Mouse (Mus musculus): Measurements from ENCODE around the gene Mrpl34. TPM values are rescaled to one million over a fixed set of nuclear protein-coding genes. Genes with fewer than 3 reads are reported as not detected.

The Mrpl34 gene
- total and polyA plus RNA-seq, 3 experiments = 143 to 196 TPM; not detected in 1

DNA sequence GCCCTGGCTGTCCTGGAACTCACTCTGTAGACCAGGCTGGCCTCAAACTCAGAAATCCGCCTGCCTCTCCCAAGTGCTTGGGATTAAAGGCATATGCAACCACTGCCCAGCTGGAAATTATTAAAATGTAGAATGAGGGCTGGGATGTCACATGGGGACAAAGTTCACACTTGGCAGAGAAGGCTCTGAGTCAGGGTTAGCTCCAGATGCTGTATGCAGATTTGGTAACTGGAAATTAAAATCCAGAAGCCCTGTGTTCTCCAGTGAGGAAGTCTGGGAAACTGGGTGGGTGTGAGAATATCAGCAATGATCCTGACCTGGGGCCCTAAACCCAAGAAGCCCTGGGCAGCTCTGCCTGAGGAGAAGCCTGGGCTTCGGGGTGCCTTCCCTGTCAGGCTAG is 44.6 kb downstream of the Mrpl34 start:
- Histone ChIP-seq H3K79me2 (ENCODE audit: control insufficient read depth, insufficient read depth, low read length, poor library complexity) (peaks cover 3% of the 10 kb centered on the region), H3K27ac (ENCODE audit: control insufficient read depth, low read depth, low read length) (no peak overlapping the region), H3K4me1 (ENCODE audit: control insufficient read depth in 1 of 2, insufficient read depth in 2 of 2, low read length in 2 of 2) (peaks cover 2 to 19% of the 10 kb centered on the region in 2 experiments; a peak in 3 of 4 replicates), H3K9ac (ENCODE audit: control insufficient read depth, low read depth, low read length, poor library complexity, severe bottlenecking) (no peak overlapping the region), H3K9me3 (replicated peaks; ENCODE audit: insufficient read depth, low read length) (no peaks in the 10 kb centered on the region), H3K27me3 (ENCODE audit: control insufficient read depth in 1 of 2, insufficient read depth in 2 of 2, low read length in 2 of 2) (no peaks in the 10 kb centered on the region), H3K36me3 (ENCODE audit: control insufficient read depth in 1 of 2, insufficient read depth in 2 of 2, low read length in 2 of 2) (peaks cover 0 to 3% of the 10 kb centered on the region in 2 experiments; a peak in 1 of 4 replicates), H3K4me3 (ENCODE audit: control insufficient read depth in 1 of 2, insufficient read depth in 1 of 2, low read depth in 2 of 2, low read length in 2 of 2) (no peak overlapping the region)
- no peak for DNase-seq (ENCODE audit: low read depth, low spot score)
- no peak for TF ChIP-seq POLR2AphosphoS5 (IDR thresholded peaks at IDR 0.05; ENCODE audit: borderline replicate concordance, low read depth, low read length)
- no peak for TF ChIP-seq MEF2A (IDR thresholded peaks at IDR 0.05; ENCODE audit: extremely low read depth, insufficient replicate concordance, low read depth, low read length, poor library complexity, severe bottlenecking)
- TF ChIP-seq MYC (IDR thresholded peaks at IDR 0.05; ENCODE audit: low read depth, low read length) = no peak
- no peak for TF ChIP-seq SMC3 (IDR thresholded peaks at IDR 0.05; ENCODE audit: low read depth, low read length)
- no peak for TF ChIP-seq ZKSCAN1 (IDR thresholded peaks at IDR 0.05; ENCODE audit: low read depth, low read length)
- TF ChIP-seq ZC3H11A (IDR thresholded peaks at IDR 0.05; ENCODE audit: low read depth, low read length) = no peak

DNA sequence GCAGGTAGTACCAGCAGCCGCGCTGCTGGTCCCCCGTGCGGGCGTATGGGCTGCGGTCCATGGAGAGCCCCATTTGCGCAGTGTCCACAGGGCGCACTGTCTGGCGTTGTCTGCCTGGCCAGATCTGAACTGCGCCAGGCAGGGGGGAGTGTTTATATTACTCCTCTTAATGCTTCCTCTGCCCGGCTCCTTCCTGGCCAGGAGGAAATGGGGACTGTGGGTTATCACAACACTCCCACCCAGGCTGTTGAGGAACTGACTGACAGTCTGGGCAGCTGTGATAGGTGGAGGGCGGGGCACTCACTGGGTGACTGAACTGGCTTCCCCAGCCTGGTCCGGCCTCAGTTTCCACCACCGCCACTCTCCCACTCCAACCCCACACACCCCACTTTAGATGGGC is 46.9 kb downstream of the Mrpl34 start, which contains the start of gene Plvap:
Gene Plvap (minus strand): TSS at position 109 of the 400 bp plus-strand sequence.
- Histone ChIP-seq H3K9me3 (replicated peaks; ENCODE audit: insufficient read depth, low read length) (no peaks in the 10 kb centered on the region), H3K27ac (ENCODE audit: control insufficient read depth, low read depth, low read length) (peak within 1 kb of the TSS; percentile 62), H3K4me1 (ENCODE audit: control insufficient read depth in 1 of 2, insufficient read depth in 2 of 2, low read length in 2 of 2) (peaks cover 2 to 19% of the 10 kb centered on the region in 2 experiments; a peak in 3 of 4 replicates), H3K36me3 (ENCODE audit: control insufficient read depth in 1 of 2, insufficient read depth in 2 of 2, low read length in 2 of 2) (peaks cover 0 to 3% of the 10 kb centered on the region in 2 experiments; a peak in 1 of 4 replicates), H3K4me3 (ENCODE audit: control insufficient read depth in 1 of 2, insufficient read depth in 1 of 2, low read depth in 2 of 2, low read length in 2 of 2) (peak within 1 kb of the TSS; percentile 11 to 55), H3K27me3 (ENCODE audit: control insufficient read depth in 1 of 2, insufficient read depth in 2 of 2, low read length in 2 of 2) (no peaks in the 10 kb centered on the region), H3K9ac (ENCODE audit: control insufficient read depth, low read depth, low read length, poor library complexity, severe bottlenecking) (peak within 1 kb of the TSS; percentile 66), H3K79me2 (ENCODE audit: control insufficient read depth, insufficient read depth, low read length, poor library complexity) (peaks cover 3% of the 10 kb centered on the region)
- DNase-seq (ENCODE audit: low read depth, low spot score) = peak; percentile 92
- TF ChIP-seq ETS1 (IDR thresholded peaks at IDR 0.05; ENCODE audit: low read depth, low read length) (peak; percentile 20; the same call in 1 of the 2 replicates), ZC3H11A (IDR thresholded peaks at IDR 0.05; ENCODE audit: low read depth, low read length) (no peak), CHD1 (IDR thresholded peaks at IDR 0.05; ENCODE audit: low read depth, low read length) (no peak), ELF1 (IDR thresholded peaks at IDR 0.05; ENCODE audit: low read depth, low read length) (no peak), MAX (IDR thresholded peaks at IDR 0.05; ENCODE audit: low read length) (no peak), SIN3A (IDR thresholded peaks at IDR 0.05; ENCODE audit: low read length) (peak; percentile 71; the same call in 1 of the 2 replicates), GATA1 (IDR thresholded peaks at IDR 0.05; ENCODE audit: low read depth, low read length) (peak; percentile 78), MAFK (IDR thresholded peaks at IDR 0.05; ENCODE audit: borderline replicate concordance, low read depth, low read length) (no peak), TBP (IDR thresholded peaks at IDR 0.05; ENCODE audit: low read depth, low read length) (peak; percentile 45; the same call in 1 of the 2 replicates), KAT2A (conservative IDR thresholded peaks at IDR 0.05; ENCODE audit: low read depth, low read length) (no peak), EP300 (IDR thresholded peaks at IDR 0.05; ENCODE audit: low read depth in 1 of 2, low read length in 2 of 2) (peak; percentile 76 to 91), MAZ (IDR thresholded peaks at IDR 0.05; ENCODE audit: low read depth, low read length) (peak; percentile 72; the same call in 1 of the 2 replicates), MXI1 (IDR thresholded peaks at IDR 0.05; ENCODE audit: low read depth, low read length) (peak; percentile 25; the same call in 1 of the 2 replicates), ZNF384 (IDR thresholded peaks at IDR 0.05; ENCODE audit: low read depth, low read length) (no peak), NELFE (IDR thresholded peaks at IDR 0.05; ENCODE audit: low read depth, low read length) (0 out of 2 replicates have a peak, but pooled peaks have one; percentile 22), USF1 (IDR thresholded peaks at IDR 0.05; ENCODE audit: low read depth, low read length) (no peak), ZMIZ1 (IDR thresholded peaks at IDR 0.05; ENCODE audit: low read depth, low read length) (no peak), TAL1 (IDR thresholded peaks at IDR 0.05; ENCODE audit: low read length) (peak; percentile 92), MYB (IDR thresholded peaks at IDR 0.05; ENCODE audit: low read depth, low read length) (no peak), UBTF (IDR thresholded peaks at IDR 0.05; ENCODE audit: borderline replicate concordance, insufficient read depth, low read depth, low read length) (no peak), HCFC1 (IDR thresholded peaks at IDR 0.05; ENCODE audit: low read depth, low read length) (no peak; the same call in 1 of the 2 replicates), BHLHE40 (IDR thresholded peaks at IDR 0.05; ENCODE audit: borderline replicate concordance, low read depth, low read length) (no peak), TCF12 (IDR thresholded peaks at IDR 0.05; ENCODE audit: low read depth, low read length) (peak; percentile 87), POLR2AphosphoS5 (IDR thresholded peaks at IDR 0.05; ENCODE audit: borderline replicate concordance, low read depth, low read length) (no peak), GABPA (IDR thresholded peaks at IDR 0.05; ENCODE audit: low read depth, low read length) (no peak), POLR2A (IDR thresholded peaks at IDR 0.05; ENCODE audit: control insufficient read depth in 1 of 2, insufficient read depth in 1 of 2, low read depth in 1 of 2, low read length in 2 of 2, poor library complexity in 1 of 2) (peak; percentile 49 to 57; a peak in 1 of 4 replicates)
